Mouse (Mus musculus) monocyte, adult 2 months (primary cell): ENCODE measurements around the gene Gm6096.
A peak's percentile ranks its signal among the peaks of the same experiment; 100 is the strongest.
"Not testable (repeated sequence)": the region's sequence is repeated elsewhere in the genome, so short reads cannot be mapped to it uniquely, and the experiment has no call there.

ENCODE experiments used
- DNase-seq, 2 experiments: peaks; one replicate each; pipeline ENCODE4 v3.0.0; 2022; ENCODE audit warnings: low spot score in 2 of 2, low read depth in 1 of 2

Gm6096 gene

DNA sequence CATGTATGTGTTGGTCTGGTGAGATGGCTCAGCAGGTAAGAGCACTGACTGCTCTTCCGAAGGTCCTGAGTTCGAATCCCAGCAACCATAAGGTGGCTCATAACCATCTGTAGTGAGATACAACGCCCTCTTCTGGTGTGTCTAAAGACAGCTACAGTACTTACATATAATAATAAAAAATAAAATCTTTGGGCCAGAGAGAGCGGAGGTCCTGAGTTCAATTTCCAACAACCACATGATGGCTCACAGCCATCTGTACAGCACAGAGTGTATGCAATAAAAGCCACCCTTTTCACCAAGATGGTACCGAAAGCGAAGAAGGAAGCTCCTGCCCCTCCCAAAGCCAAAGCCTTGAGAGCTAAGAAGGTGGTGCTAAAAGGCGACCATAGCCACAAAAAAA lies at the start of gene Gm6096:
Gene Gm6096, plus strand, starts transcription at position 301 of the 400 bp plus-strand sequence.
- no peak for DNase-seq

- DNase-seq, result not testable (repeated sequence)
Observed at GRCm38 (mm10) chr7:34202147-34202546, 48.7 kb upstream of the Gm6096 start.

GRCm38 (mm10) chr7:34206331-34206730 lies 44.5 kb upstream of the Gm6096 start:
- no peak for DNase-seq

- no peak for DNase-seq
Observed at GRCm38 (mm10) chr7:34208027-34208745, 42.7 kb upstream of the Gm6096 start.

GRCm38 (mm10) chr7:34213281-34213680 lies 37.6 kb upstream of the Gm6096 start:
- DNase-seq, result no peak

DNA sequence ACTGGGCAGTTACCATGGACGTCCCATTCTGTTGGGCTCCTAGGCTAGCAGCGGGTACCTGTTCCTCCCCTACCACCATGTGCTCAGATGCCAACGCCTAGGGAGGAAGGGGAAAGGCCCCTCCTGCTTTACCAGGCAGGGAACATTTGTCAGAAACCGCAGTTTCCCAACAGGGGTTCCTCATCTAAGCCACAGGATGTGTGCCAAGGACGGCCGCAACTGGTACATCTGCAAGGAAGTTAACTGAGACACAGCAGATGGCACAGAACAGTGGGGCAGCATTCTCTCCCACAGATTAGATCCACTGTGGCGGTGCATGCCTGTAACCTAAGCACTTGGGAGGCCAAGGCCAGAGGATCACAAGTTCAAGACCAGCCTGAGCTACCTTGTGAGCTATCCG lies 36.2 kb upstream of the Gm6096 start:
- DNase-seq, result peak; percentile 35 to 54

DNA sequence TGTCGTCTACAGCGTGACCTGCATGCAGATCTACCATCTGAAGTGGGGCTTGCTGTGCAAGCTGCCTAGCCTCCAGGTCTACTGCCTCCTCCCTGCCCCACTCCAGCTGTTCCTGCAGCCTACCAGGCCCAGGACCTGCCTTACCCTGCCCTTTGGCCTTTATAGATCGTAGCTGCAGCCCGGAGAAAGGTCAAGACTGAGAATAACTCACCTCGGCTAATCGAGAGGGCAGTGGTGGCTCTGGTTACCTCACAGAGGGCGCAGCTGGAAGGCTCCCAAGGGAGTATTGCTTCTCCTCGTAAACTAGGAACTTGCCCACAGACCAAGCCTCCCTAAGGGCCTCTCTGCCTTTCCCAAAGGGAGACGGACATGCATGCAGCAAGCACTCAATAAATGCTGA lies 35.4 kb upstream of the Gm6096 start:
- DNase-seq, result no peak

DNA sequence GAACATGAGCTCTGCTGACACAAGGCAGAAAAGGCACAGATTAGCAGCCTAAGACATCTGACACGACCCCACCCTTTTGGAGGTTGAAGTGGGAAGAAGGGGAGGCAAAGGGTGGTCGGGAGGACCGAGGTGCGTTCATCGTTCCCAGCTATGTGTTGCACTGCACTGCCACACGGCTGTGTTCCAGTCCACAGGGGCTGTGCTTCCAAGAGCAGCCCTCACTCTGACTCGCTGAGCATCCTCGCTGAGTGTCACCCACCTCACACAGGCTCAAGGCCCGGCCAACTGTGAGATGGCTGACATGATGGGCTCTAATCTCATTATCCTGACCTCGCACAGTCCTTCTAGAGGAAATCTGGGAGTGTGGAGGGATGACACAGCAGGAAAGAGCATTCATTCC lies 34.4 kb upstream of the Gm6096 start:
- DNase-seq, result no peak

GRCm38 (mm10) chr7:34218496-34218895 lies 32.3 kb upstream of the Gm6096 start:
- no peak for DNase-seq

- no peak for DNase-seq
Observed at GRCm38 (mm10) chr7:34221594-34222250, 29.1 kb upstream of the Gm6096 start.

GRCm38 (mm10) chr7:34222340-34222739 lies 28.5 kb upstream of the Gm6096 start:
- DNase-seq, result no peak

DNA sequence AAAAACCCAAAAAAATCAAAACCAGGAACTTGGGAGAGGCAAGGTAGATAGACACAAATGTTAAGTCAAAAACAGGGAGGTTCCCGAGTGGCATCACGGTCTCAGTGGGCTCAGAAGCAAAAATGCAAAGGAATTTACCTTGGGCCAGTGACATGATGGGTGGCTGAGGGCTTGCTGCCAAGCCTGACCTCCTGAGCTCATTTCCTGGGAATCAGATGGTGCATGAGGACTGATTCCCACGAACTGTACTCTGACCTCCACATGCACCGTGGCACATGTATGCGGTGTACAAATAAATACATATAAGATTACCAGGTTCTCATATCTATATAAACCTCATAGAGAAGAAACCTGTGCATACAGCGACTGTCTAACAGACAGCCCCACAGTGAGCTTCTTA lies 26.5 kb upstream of the Gm6096 start:
- DNase-seq, result no peak

- no peak for DNase-seq
Observed at GRCm38 (mm10) chr7:34226086-34226485, 24.8 kb upstream of the Gm6096 start.

DNA sequence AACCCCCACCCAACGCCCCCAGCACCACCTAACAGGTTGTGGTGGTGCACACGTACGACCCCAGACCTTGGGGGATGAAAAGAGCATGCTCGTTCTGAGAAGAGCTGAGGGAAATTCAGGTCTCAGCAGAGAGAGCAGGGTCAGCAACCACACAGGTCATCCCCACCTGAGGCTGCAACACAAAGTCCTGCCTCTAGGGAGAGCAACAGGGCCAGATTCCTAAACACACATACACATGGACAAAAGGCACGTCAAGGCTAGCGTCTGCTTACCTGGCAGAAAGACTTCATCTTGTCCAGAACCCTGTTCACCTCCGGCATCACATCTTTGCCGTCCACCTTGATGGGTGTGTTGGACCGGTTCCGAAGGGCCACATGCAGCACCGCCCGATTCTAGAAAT lies 24.0 kb upstream of the Gm6096 start:
- DNase-seq, result no peak

GRCm38 (mm10) chr7:34228641-34229040 lies 22.2 kb upstream of the Gm6096 start:
- no peak for DNase-seq

DNA sequence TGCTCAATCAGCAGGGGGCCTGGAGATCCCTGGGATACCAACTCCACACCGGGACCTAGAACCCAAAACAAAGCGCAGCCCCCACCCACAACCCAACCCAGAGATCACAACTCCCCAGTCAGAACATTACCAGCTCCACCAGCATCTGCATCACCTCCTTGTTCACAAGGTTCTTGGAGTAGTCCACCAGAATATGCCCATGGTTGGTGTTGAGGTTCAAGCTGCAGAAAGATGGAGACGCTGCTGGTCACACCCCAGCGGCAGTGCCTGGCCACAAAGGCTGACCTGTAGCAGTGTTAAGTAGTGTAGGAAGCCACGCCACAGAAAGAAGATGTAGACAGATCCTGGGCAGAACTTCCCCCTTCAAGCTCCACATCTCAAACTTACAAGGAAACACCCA lies 21.7 kb upstream of the Gm6096 start:
- no peak for DNase-seq

- no peak for DNase-seq
Observed at GRCm38 (mm10) chr7:34229691-34230111, 21.1 kb upstream of the Gm6096 start.

- DNase-seq, result peak; percentile 24 to 50
Observed at GRCm38 (mm10) chr7:34230116-34230515, 20.7 kb upstream of the Gm6096 start, which contains the start of gene Gpi1. Gene Gpi1, minus strand, starts transcription at chr7:34230336.

DNA sequence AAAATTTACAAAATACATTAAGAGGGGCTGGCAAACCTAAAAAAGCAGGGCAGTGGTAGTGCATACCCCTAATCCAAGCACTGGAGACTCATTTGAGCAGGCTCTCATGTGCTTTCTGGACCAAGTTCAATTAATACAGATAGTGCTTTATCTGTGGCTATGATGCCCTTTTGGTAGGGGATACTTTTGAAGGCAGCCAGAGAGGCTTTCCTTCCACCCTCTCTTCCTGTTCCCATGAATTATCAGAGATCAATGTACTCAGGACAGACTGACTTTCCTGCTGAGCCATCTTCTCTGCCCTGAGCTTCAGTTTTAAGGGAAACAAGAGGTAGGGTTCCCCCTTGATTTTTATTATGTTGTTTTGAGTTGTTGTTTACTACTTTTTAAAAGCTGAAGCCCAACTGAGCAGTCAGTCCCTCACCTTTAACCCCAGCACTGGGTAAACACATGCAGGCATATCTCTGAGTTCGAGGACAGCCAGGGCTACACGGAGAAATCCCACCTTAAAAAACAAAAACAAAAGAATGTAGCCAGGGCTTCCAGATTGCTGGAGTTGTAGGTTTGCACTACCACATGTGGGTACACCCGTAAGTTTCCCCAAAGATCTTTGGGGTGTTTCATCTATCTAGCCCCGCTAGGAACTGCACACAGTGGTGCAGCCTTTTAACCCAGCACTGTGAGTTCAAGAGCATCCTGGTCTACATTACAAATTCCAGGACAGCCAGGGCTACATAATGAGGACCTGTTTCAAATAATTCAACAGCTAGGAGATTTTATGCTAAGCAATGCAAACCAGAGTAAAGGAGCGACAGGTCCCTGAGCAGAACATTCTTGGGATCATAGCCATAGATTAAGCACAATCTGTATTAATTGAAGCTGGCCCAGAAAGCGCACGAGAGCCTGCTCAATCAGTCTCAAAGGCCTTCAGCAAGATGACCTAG lies 17.8 kb upstream of the Gm6096 start:
- DNase-seq, result no peak

DNA sequence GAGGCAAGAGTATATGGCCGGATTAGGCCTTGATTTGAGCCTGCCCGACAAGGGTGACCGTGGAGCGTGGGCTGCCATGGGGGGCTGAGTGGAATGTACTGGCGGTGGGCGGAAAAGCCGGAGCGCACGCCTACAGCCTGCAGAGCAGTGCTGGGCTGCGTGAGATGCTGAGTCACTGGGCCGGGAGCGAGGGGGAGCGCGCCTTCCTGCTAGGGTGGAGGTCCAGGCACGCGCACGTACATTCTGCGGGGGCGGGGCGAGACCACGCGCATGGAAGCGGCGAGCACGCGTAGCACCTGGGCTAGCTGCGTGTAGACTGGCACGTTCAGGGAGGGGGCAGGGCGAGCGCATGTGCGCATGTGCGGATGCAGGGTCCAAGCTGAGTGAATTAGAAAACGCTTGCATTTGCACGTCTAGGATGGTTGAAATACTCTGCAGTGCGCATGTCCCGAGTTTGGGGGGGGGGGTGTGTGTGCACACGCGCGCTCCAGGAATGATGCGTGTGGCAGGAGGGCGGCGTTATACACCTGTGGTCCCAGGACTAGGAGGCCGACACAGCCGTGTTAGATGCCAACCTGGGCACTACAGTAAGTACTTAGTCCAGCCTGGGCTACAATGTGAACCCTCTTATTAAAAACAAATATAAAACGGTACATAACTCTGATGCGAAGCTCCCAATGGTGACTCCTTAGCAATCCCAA lies 16.8 kb upstream of the Gm6096 start:
- peak; percentile 73 to 78 for DNase-seq
